21 mouse cellular contexts compared by ENCODE assay signal in genomic region chr10:34141693-34142092, GRCm38 (mm10). TPM values are rescaled to one million over a fixed set of nuclear protein-coding genes. Genes with fewer than 3 reads are reported as not detected.
DNase-seq lines count a peak whose midpoint lies in the region; ATAC-seq and TF ChIP-seq lines count a peak whose summit lies in the region.
"Had no signal": no experiment of that assay in that cellular context is flagged by ENCODE, and none has a peak within 500 bp of the region (broad histone marks: within the 10 kb centered on the region; RNA-seq: fewer than 3 reads in every experiment).

No protein-coding gene starts in this region.

- no peaks in the 10 kb centered on the region for H3K79me2 ChIP-seq in liver, adult 2 months (ENCODE audit: control insufficient read depth, insufficient read depth, low read length)

- no peaks in the 10 kb centered on the region for H3K4me1 ChIP-seq in liver, adult 2 months (ENCODE audit: control insufficient read depth, insufficient read depth, low read length)
- H3K4me1 ChIP-seq in liver, embryonic 12.5 days: no peaks in the 10 kb centered on the region

- no peaks in the 10 kb centered on the region for H3K36me3 ChIP-seq in liver, adult 2 months (ENCODE audit: control insufficient read depth, insufficient read depth, low read length)
- no peaks in the 10 kb centered on the region for H3K36me3 ChIP-seq in liver, embryonic 12.5 days
- H3K36me3 ChIP-seq: G1E had no signal

- DNase-seq in heart, adult 11 months: peak; percentile 56
- no peak for DNase-seq in heart, adult 8-10 months (ENCODE audit: low spot score)
- DNase-seq in liver, adult 2 months (ENCODE audit: extremely low read depth, low read depth, low spot score): no peak
- DNase-seq: adrenal gland, adult 2 months; adrenal gland, adult 8-10 months; adrenal gland, postnatal 10 days; adrenal gland, postnatal 14 days; adrenal gland, postnatal 25 days; adrenal gland, postnatal 36 days; B cell, adult 2 months; cerebellum, adult 11 months; cerebellum, adult 11-12 months; cerebellum, adult 18-20 months had no signal

- no peak for TF ChIP-seq CTCF in liver, adult 2 months (IDR thresholded peaks at IDR 0.05; ENCODE audit: low read depth, low read length)

- WGBS in liver, adult 2 months: 83% methylated on average over 2 of the region's 2 CpGs
- 54% methylated on average over 2 of the region's 2 CpGs for WGBS in liver, embryonic 12.5 days (ENCODE audit: insufficient replicate concordance)

- no peak overlapping the region for H3K4me2 ChIP-seq in liver, embryonic 12.5 days

- H3K27me3 ChIP-seq in liver, adult 2 months (ENCODE audit: control insufficient read depth, insufficient read depth, low read length): no peaks in the 10 kb centered on the region
- H3K27me3 ChIP-seq in liver, embryonic 12.5 days (replicated peaks): no peaks in the 10 kb centered on the region
- H3K27me3 ChIP-seq: CH12.LX, Patski had no signal

- H3K9ac ChIP-seq in liver, adult 2 months (ENCODE audit: low read depth, low read length): no peak overlapping the region
- H3K9ac ChIP-seq in liver, embryonic 12.5 days: no peak overlapping the region

- no peak overlapping the region for H3K4me3 ChIP-seq in liver, adult 2 months (ENCODE audit: insufficient read depth, low read depth, low read length)
- H3K4me3 ChIP-seq in liver, embryonic 12.5 days: no peak overlapping the region

- H3K27ac ChIP-seq in liver, adult 2 months (replicated peaks; ENCODE audit: insufficient read depth, low read depth, low read length): peak overlapping the region; percentile 61
- H3K27ac ChIP-seq in liver, embryonic 12.5 days: no peak overlapping the region

- TF ChIP-seq POLR2A in liver, adult 2 months (IDR thresholded peaks at IDR 0.05; ENCODE audit: extremely low read depth, insufficient read depth, low read length): no peak

- ATAC-seq in liver, embryonic 12.5 days: no peak
- ATAC-seq: activated CD4-positive, CD25-positive, alpha-beta regulatory T cell, adult 4 months; CD4-positive, CD25-positive, alpha-beta regulatory T cell, adult 4 months; Patski had no signal

- H3K9me3 ChIP-seq in liver, embryonic 12.5 days (replicated peaks): no peaks in the 10 kb centered on the region
- H3K9me3 ChIP-seq: G1E had no signal

RNA-seq across cellular contexts. Expression of gene Calhm6, which starts 13.9 kb away (rescaled TPM):
- under 1 TPM in 2 of 4 experiments, not detected in 2; 0.24 to 0.26 TPM for total RNA-seq in heart, adult 8-10 months (2022)
- total RNA-seq in liver, adult 2 months (2014; rRNA removed): 2.6 and 5.3 TPM in 2 replicates
- 1.8 and 3.9 TPM in 2 replicates for polyA plus RNA-seq in liver, adult 2 months (2012; rRNA removed)
- 0.62 and 0.87 TPM in 2 replicates for polyA plus RNA-seq in liver, embryonic 12.5 days (2016; fragmentation: Nextera tagmentation; extraction: Ambion mirVana)
- total RNA-seq: MEL had no signal
- polyA plus RNA-seq: C2C12, G1E, Patski had no signal

RNA-seq across cellular contexts. Expression of gene Calhm5, which starts 45.4 kb away (rescaled TPM):
- 1 to 10 TPM in 1 of 4 experiments, under 1 TPM in 3; 0.63 to 1.1 (median 0.81) TPM for total RNA-seq in heart, adult 8-10 months (2022)
- 0.13 and 0.18 TPM in 2 replicates for total RNA-seq in liver, adult 2 months (2014; rRNA removed)
- 0.01 and 0.04 TPM in 2 replicates for polyA plus RNA-seq in liver, adult 2 months (2012; rRNA removed)
- 0.06 and 0.07 TPM in 2 replicates for polyA plus RNA-seq in liver, embryonic 12.5 days (2016; fragmentation: Nextera tagmentation; extraction: Ambion mirVana)
- total RNA-seq: MEL had no signal
- polyA plus RNA-seq: activated CD4-positive, CD25-positive, alpha-beta regulatory T cell, adult 4 months; CD4-positive, CD25-positive, alpha-beta regulatory T cell, adult 4 months; G1E had no signal
